Mouse (Mus musculus) heart, embryonic 10.5 days (tissue): ENCODE data around the gene Tia1. TPM values are rescaled to one million over a fixed set of nuclear protein-coding genes. Genes with fewer than 3 reads are reported as not detected.
A peak's percentile ranks its signal among the peaks of the same experiment; 100 is the strongest.

Experiments
- DNase-seq: peaks from one replicate; pipeline ENCODE4 v3.0.0-alpha.2; 2017; ENCODE audit warnings: low spot score
- H3K27ac ChIP-seq: fragments of 300-500 bp; sonication (generic); 2 replicates; pipeline ENCODE4 v1.5.1; 2016; ENCODE audit warnings: mild to moderate bottlenecking
- H3K27me3 ChIP-seq: fragments of 300-500 bp; sonication (generic); 2 replicates; pipeline ENCODE4 v1.6.1; 2016; ENCODE audit warnings: mild to moderate bottlenecking; ENCODE audit not compliant: poor library complexity, insufficient read depth, severe bottlenecking
- H3K36me3 ChIP-seq: fragments of 300-500 bp; sonication (generic); 2 replicates; pipeline ENCODE4 v1.6.1; 2016; ENCODE audit warnings: mild to moderate bottlenecking, moderate library complexity
- H3K4me1 ChIP-seq: fragments of 300-500 bp; sonication (generic); 2 replicates; pipeline ENCODE4 v1.6.1; 2016; ENCODE audit warnings: mild to moderate bottlenecking
- H3K4me3 ChIP-seq: fragments of 300-500 bp; sonication (generic); 2 replicates; pipeline ENCODE4 v1.5.1; 2016; ENCODE audit warnings: mild to moderate bottlenecking, moderate library complexity
- H3K9me3 ChIP-seq: fragments of 300-500 bp; sonication (generic); 2 replicates; pipeline ENCODE4 v1.6.1; 2016; ENCODE audit warnings: mild to moderate bottlenecking, moderate library complexity
- WGBS: fragments of 180-500 bp; shearing (Covaris S2); methylation state at CpG from one replicate; pipeline ENCODE4 v1.1.7; 2016; 5-methylcytosine and 5-hydroxymethylcytosine counted together
- polyA plus RNA-seq: library from polyadenylated mRNA; unstranded; fragments of >200 nt; fragmentation: Nextera tagmentation; extraction: Ambion mirVana; gene quantifications from 2 replicates; pipeline ENCODE4 v1.2.1, GENCODE M21; 2016

The Tia1 gene
- polyA plus RNA-seq, 1 experiment from 2014 or later, result 177 TPM

DNA sequence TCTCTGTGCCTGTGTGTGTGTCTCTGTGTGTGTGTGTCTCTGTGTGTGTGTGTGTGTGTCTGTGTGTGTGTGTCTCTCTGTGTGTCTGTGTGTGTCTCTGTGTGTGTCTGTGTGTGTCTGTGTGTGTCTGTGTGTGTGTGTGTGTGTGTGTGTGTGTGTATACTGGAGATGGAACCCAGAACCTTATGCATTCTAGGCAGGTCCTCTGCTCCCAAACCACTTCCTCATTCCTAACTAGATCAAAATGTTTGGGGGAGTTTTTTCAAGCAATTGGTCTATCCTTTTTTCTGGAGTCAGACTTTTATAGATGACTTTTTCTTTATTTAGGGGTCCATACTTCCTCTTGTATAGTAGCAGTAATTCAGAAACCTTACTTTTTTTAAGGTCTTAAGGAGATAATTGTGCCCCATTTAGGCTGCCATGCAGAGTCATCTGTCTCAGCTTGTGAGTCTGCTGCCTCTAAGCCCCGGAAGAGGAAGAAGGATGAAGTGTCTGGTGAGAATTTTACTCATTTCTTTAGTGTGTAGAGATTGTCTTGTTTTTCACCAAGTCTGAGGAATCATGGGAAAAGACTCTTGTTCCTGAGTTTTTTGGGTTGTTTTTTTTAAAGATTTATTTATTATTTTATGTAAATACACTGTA is 43.0 kb downstream of the Tia1 start:
- Histone ChIP-seq H3K4me3 (no peak overlapping the region), H3K36me3 (peaks cover 65% of the 10 kb centered on the region), H3K27me3 (no peaks in the 10 kb centered on the region), H3K9me3 (no peaks in the 10 kb centered on the region), H3K4me1 (no peaks in the 10 kb centered on the region), H3K27ac (no peak overlapping the region)
- 90% methylated on average over 1 of the region's 1 CpGs for WGBS
- DNase-seq, result no peak

DNA sequence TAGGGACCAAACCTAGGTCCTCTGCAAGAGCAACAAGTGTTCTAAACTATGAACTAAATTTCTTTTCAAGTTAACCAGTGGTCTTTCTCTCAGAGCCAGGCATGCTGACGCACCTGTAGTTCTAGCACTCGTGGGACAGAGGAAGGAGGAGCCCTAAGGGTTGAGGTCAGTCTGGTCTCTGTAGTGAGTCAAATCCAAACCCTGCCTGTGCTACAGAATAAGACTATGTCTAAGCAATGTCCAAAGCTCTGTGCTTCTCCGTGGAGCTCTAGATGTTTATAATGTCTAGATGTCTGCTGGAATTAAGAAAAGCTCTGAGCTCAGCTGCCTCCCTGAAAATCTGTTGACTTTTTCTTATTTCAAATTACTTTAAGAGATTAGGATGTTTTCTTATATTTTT is 52.7 kb downstream of the Tia1 start:
- Histone ChIP-seq H3K27me3 (no peaks in the 10 kb centered on the region), H3K36me3 (peaks cover 69% of the 10 kb centered on the region), H3K27ac (no peak overlapping the region), H3K4me3 (no peak overlapping the region), H3K4me1 (no peaks in the 10 kb centered on the region), H3K9me3 (no peaks in the 10 kb centered on the region)
- no peak for DNase-seq
- WGBS, result 88% methylated on average over 3 of the region's 3 CpGs

DNA sequence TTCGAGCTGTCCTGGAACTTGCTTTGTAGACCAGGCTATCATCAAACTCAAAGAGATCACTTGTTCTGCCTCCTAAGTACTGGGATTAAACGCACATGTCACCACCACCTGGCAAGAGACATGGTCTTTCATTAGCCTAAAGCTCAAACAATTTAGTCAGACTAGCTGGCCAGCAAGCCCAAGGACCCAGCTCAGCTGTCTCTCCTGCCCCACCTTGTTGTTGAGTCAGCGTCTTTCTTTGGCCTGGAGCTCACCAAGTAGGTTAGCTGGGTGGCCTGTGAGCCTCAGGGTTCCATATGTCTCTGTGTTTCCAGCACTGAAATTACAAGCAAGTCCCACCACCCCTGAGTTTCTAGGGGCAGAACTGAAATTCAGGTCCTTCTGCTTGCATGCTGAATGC is 59.1 kb downstream of the Tia1 start:
- no peaks in the 10 kb centered on the region for H3K9me3 ChIP-seq
- H3K4me3 ChIP-seq, result no peak overlapping the region
- peaks cover 65% of the 10 kb centered on the region for H3K36me3 ChIP-seq
- H3K4me1 ChIP-seq, result no peaks in the 10 kb centered on the region
- 94% methylated on average over 3 of the region's 3 CpGs for WGBS
- H3K27ac ChIP-seq, result no peak overlapping the region
- H3K27me3 ChIP-seq, result no peaks in the 10 kb centered on the region
- DNase-seq, result no peak

DNA sequence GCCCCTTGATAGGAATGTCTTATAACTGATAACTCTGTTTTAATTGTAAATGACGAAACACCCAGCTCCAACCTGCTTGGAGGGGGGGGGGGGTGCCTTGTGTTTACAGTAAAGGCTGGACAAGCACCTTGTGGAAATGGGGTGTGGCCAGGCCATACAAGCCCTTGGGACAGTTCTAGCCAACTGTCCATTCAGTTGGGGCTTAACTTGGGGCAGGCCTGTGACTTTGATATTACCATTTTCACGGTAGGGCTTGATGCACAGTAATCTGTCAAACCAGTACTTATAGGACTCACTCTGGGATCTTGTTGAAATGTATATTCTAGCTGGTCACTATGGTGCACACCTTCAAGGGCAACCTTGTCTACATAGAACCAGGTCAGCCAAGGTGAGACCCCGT is 67.3 kb downstream of the Tia1 start:
- H3K4me3 ChIP-seq, result peak overlapping the region; percentile 57; the same call in 1 of the 2 replicates
- no peak for DNase-seq
- 79% methylated on average over 3 of the region's 3 CpGs for WGBS

DNA sequence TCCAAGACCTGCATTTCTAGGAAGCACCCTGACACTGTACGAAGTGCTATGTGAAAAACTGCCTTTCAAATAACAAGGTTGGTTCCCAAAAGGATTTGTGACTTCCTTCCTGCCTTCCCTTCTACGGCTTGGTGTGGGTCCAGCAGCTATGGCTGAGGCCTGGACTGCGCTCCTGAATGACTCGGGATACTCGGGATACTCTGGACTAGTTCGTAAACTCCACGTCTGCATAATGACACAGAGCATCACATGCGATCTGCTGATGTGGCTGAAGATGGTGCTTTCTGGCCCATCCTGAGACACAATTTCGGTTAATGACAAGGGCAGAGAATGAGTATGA is 67.7 kb downstream of the Tia1 start:
- peaks cover 30% of the 10 kb centered on the region for H3K36me3 ChIP-seq
- peak overlapping the region; percentile 91 for H3K27ac ChIP-seq
- no peaks in the 10 kb centered on the region for H3K9me3 ChIP-seq
- peak overlapping the region; percentile 57 for H3K4me3 ChIP-seq
- WGBS, result 25% methylated on average over 9 of the region's 9 CpGs
- no peaks in the 10 kb centered on the region for H3K27me3 ChIP-seq
- H3K4me1 ChIP-seq, result peaks cover 44% of the 10 kb centered on the region
- no peak for DNase-seq

More for the DNA sequence above, 67.3 kb downstream of the Tia1 start:
- Histone ChIP-seq H3K27ac (peak overlapping the region; percentile 91), H3K27me3 (no peaks in the 10 kb centered on the region), H3K4me1 (peaks cover 41% of the 10 kb centered on the region), H3K9me3 (no peaks in the 10 kb centered on the region), H3K36me3 (peaks cover 31% of the 10 kb centered on the region)

DNA sequence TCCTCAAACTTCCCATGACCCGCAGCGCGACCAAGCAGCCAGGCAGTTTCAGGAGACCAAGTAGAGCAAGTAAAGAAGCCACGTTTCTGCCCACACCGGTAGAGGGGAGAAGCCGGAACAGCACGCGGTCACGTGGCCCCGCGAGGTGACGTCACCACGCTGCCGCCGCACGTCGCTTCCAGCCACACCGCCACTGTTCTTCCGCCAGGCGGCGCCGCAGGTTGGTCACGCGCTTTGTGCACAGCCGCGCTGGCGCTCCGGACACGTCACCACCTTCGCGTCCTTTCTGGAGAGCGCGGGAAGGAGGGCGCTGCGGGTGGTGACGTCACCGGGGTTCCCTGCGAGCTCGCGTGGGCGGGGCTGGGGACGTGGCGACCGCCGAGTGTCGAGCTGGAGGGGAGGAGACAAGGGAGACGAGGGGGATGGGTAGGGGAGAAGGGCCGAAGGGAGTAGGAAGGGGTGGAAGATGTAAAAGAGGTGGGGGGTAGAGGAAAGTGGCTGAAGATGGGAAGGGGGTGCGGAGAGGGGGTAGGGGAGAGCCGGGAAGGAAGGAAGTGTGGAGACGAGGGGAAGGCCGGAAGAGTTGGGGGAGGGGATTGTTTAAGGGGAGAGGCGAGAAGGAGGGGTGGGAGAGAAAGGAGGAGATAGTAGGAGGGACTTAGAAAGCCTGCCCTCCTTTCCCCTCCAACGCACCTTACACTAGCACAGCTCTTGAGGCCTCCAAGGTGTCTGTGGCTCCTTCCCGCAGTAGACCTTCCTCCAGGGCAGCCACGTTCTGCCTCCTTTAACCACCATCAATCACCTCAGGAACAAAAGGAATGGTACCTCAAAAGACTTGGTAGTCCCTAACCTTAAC is 68.3 kb downstream of the Tia1 start:
- Histone ChIP-seq H3K4me3 (peak overlapping the region; percentile 57), H3K9me3 (no peaks in the 10 kb centered on the region), H3K36me3 (peaks cover 25% of the 10 kb centered on the region), H3K27ac (peak overlapping the region; percentile 91), H3K4me1 (peaks cover 48% of the 10 kb centered on the region), H3K27me3 (no peaks in the 10 kb centered on the region)
- WGBS, result under 1% methylated on average over 55 of the region's 56 CpGs
- peak; percentile 100 for DNase-seq

DNA sequence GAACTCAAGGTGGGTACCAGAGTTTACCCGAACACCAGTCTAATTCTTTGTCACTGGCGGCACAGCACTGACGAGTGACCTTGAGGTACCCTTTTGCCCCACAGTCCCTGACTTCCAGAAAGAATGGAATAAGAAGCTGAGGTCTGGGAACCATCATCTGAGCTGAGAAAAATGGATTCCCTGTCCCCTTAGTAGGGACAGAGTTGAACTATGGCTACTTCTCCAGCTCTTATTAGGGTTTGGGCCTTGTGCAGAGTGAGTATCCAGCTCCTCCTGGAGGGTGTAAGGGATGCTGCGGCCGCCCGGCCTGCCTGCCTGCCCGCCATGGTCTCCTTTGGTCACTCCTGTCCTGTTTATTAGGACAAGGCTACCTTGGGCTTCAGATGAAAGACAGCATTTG is 69.1 kb downstream of the Tia1 start:
- peak overlapping the region; percentile 57 for H3K4me3 ChIP-seq
- peaks cover 18% of the 10 kb centered on the region for H3K36me3 ChIP-seq
- WGBS, result 68% methylated on average over 7 of the region's 7 CpGs
- H3K9me3 ChIP-seq, result no peaks in the 10 kb centered on the region
- H3K27ac ChIP-seq, result peak overlapping the region; percentile 91
- peaks cover 55% of the 10 kb centered on the region for H3K4me1 ChIP-seq
- no peak for DNase-seq
- H3K27me3 ChIP-seq, result no peaks in the 10 kb centered on the region

DNA sequence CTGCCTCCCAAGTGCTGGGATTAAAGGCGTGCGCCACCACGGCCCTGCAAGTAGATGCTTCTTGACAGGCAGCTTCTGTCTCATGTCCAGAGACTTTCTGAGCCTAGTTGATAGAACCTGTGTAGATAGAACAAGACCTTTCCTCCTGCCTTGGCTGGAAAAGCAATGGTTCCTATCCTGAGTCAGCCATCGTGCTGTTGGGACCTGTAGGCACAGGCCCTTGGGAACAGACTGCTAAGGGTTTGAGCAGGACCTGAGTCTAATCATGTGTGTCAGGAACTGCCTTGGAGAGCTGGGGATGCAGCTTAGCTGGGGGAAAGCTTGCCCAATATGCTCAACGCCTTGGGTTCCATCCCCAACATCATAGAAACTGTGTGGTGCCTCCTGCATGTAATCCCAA is 70.1 kb downstream of the Tia1 start:
- Histone ChIP-seq H3K27me3 (no peaks in the 10 kb centered on the region), H3K4me1 (peaks cover 65% of the 10 kb centered on the region), H3K36me3 (peaks cover 10% of the 10 kb centered on the region), H3K4me3 (no peak overlapping the region), H3K9me3 (no peaks in the 10 kb centered on the region), H3K27ac (peak overlapping the region; percentile 91)
- no peak for DNase-seq
- 88% methylated on average over 5 of the region's 5 CpGs for WGBS

DNA sequence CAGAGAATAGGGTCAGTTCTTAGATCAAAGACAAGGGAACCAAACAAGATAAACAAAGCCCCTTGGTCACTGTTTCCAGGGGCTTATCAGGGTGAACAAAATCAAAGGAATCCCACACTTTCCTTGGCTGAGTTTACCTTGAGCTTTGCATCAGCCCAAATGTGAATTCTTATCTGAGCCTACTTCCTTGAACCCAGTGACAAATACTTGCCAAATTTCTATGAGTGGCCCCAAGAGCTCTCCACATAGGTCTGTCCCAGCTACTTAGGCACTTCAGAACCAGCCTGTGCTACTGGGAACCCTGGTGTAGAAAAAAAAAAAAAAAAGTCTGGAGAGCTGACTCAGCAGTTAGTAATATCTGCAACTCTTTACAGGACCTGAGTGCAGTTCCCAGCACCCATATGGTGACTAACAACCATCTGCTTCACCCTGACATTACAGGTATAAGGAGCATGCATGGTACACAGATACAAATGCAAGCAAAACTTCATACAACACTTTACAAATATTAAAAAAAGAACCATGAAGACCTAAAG is 70.7 kb downstream of the Tia1 start:
- H3K36me3 ChIP-seq, result peaks cover 7% of the 10 kb centered on the region
- H3K27ac ChIP-seq, result peak overlapping the region; percentile 91
- peaks cover 72% of the 10 kb centered on the region for H3K4me1 ChIP-seq

DNA sequence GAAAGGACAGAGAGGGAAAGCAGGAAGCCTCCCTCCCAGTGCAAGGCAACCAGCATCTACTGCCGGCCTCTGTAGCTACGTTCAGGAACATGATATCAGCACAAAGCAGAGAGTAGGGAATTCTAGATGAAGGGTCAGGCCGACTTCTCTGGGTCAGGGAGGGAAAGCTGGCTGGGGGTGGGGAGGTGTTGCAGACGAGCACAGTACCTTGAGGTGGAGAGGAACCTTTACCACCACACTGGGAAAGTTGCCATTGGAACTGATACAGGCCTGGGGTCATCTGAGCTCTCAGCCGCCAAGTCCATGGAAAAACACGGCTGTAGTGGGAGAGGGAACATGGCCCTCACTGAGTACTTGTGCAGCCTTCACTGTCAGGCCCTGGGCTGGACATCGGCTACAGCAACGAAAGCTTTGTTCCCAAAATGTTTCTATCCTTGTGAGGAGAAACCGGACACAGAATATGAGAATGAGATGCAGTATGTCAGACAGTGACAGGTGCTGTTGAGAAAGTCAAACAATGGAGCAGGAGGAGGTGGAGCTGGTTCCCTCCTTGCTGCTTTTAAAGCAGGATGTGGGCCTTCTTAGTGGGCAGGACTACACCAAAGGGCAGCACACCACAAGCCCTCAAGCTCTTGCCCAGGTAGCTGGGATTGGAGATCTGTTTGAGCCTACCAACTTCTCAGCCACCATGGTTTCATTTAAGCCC is 71.6 kb downstream of the Tia1 start:
- 54% methylated on average over 9 of the region's 9 CpGs for WGBS
- Histone ChIP-seq H3K36me3 (no peaks in the 10 kb centered on the region), H3K27me3 (no peaks in the 10 kb centered on the region), H3K9me3 (no peaks in the 10 kb centered on the region), H3K4me3 (no peak overlapping the region), H3K4me1 (peaks cover 80% of the 10 kb centered on the region), H3K27ac (peak overlapping the region; percentile 71)
- DNase-seq, result no peak

More for the DNA sequence above, 70.7 kb downstream of the Tia1 start:
- Histone ChIP-seq H3K4me3 (no peak overlapping the region), H3K9me3 (no peaks in the 10 kb centered on the region), H3K27me3 (no peaks in the 10 kb centered on the region)
- no peak for DNase-seq

DNA sequence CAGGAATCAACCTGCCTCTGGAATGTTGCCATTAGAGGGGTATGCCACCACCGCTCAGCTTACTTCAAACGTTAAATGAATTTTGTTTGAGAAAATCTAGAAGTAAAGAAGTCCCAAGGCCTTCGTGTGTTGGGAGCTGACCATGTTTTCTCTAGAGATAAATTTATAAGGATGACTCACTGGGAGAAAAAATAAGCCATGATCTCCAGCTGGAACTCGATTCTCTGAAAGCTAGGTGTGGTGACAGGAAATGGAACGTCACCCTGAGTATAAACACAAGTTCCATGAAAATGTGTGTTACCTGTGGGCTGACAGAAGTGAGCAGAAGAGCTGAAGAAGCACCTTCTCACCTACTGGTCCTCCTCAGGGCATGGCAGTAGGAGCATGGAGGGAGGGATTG is 72.9 kb downstream of the Tia1 start:
- WGBS, result 73% methylated on average over 5 of the region's 5 CpGs
- no peaks in the 10 kb centered on the region for H3K36me3 ChIP-seq
- peaks cover 81% of the 10 kb centered on the region for H3K4me1 ChIP-seq
- H3K27me3 ChIP-seq, result no peaks in the 10 kb centered on the region
- peak overlapping the region; percentile 65; the same call in 1 of the 2 replicates for H3K27ac ChIP-seq
- H3K4me3 ChIP-seq, result no peak overlapping the region
- no peaks in the 10 kb centered on the region for H3K9me3 ChIP-seq
- no peak for DNase-seq

DNA sequence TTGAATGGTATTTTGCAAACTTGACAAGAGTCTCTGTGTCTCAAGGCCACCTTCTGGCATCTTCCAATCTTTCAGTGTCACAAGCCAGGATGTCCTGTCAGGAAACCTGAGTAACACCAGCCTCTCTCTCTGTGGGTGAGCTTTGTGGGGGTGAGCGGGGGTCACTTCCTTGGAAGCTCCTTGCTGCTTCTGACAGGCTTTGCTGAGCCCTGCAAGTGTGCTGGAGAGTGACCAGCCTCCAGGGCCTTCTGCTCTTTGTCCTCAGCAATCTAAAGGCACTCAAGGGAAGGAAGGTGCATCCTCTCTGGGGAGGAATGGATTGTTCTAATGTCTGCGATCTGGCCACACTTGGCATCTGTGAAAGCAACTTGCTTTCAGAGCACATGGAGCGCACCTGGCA is 75.3 kb downstream of the Tia1 start:
- peak overlapping the region; percentile 65 for H3K27ac ChIP-seq
- WGBS, result 49% methylated on average over 3 of the region's 3 CpGs
- H3K9me3 ChIP-seq, result no peaks in the 10 kb centered on the region
- peaks cover 66% of the 10 kb centered on the region for H3K4me1 ChIP-seq
- no peaks in the 10 kb centered on the region for H3K36me3 ChIP-seq
- DNase-seq, result no peak
- H3K27me3 ChIP-seq, result no peaks in the 10 kb centered on the region
- H3K4me3 ChIP-seq, result no peak overlapping the region

DNA sequence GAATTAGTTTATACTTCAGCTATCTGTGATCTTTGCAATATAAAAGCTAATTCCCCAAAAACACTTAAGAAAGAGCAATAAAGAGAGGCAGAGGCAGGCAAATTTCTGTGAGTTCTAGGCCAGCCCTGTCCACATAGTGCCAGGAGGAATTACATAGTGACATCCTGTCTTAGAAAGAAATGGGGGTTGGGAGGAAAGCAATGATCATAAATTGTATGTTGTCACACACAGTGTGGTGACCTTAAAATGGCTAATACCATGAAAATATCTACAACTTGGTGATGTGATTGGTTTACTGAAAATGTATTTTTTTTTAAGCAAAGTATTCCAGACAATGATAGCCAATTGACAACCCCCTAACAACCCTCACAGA is 75.8 kb downstream of the Tia1 start:
- no peaks in the 10 kb centered on the region for H3K27me3 ChIP-seq
- no peaks in the 10 kb centered on the region for H3K9me3 ChIP-seq
- peak overlapping the region; percentile 86 for H3K27ac ChIP-seq
- no peaks in the 10 kb centered on the region for H3K36me3 ChIP-seq
- no peak for DNase-seq
- H3K4me1 ChIP-seq, result peaks cover 65% of the 10 kb centered on the region
- H3K4me3 ChIP-seq, result no peak overlapping the region
